Mouse (Mus musculus): ENCODE results near the gene Grin2a.
"Not testable (repeated sequence)": the region's sequence is repeated elsewhere in the genome, so short reads cannot be mapped to it uniquely, and the experiment has no call there.

DNA sequence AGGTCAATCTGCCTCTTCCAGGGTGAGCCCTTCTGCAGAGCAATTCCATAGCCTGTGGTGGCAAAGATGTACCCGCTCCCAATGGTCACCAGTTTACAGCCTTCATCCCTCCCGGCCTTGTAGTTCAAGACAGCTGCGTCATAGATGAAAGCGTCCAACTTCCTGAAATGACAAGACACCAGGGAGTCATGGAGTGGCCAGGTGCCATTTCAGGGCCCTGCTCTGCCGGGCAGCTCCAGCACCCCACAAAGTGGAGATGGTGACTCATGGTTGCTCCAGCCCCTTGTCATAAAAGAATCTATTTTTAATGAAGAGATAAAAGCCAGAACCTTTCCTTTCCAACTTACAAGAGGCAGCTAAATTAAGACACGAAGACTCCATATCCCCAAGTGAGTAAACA, 382.8 kb downstream of the Grin2a start:
- TF ChIP-seq CTCF, POLR2A (IDR thresholded peaks at IDR 0.05; ENCODE audit: extremely low read depth, insufficient read depth, low read length): not testable (repeated sequence)
